Mouse (Mus musculus) midbrain, embryonic 15.5 days (tissue): ENCODE measurements at regions not wholly inside any gene's neighbourhood (a gene's known extent, or its start where the extent isn't known, plus 50 kb on each side); places are given as distances from the start of the nearest gene placed in this dataset.
"Not testable (repeated sequence)": the region's sequence is repeated elsewhere in the genome, so short reads cannot be mapped to it uniquely, and the experiment has no call there.

Source experiments
- ATAC-seq: fragments of 200-750 bp; cut with Nextera tagmentation; replicated peaks from 2 replicates; pipeline ENCODE4 v1.8.0; 2017; ENCODE audit warnings: moderate TSS enrichment
- H3K27ac ChIP-seq: fragments of 300-500 bp; sonication (generic); 2 replicates; pipeline ENCODE4 v1.5.1; 2015; ENCODE audit warnings: mild to moderate bottlenecking, inconsistent platforms
- H3K27me3 ChIP-seq: fragments of 300-500 bp; sonication (generic); replicated peaks from 2 replicates; pipeline ENCODE4 v1.6.1; 2015; ENCODE audit warnings: inconsistent platforms
- H3K36me3 ChIP-seq: fragments of 300-500 bp; sonication (generic); replicated peaks from 2 replicates; pipeline ENCODE4 v1.6.1; 2015; ENCODE audit warnings: inconsistent platforms
- H3K4me1 ChIP-seq: fragments of 300-500 bp; sonication (generic); 2 replicates; pipeline ENCODE4 v1.6.1; 2015; ENCODE audit warnings: inconsistent platforms
- H3K4me2 ChIP-seq: fragments of 300-500 bp; sonication (generic); 2 replicates; pipeline ENCODE4 v1.6.1; 2015; ENCODE audit warnings: inconsistent platforms, mild to moderate bottlenecking, moderate library complexity
- H3K4me3 ChIP-seq: fragments of 300-500 bp; sonication (generic); 2 replicates; pipeline ENCODE4 v1.5.1; 2015; ENCODE audit warnings: mild to moderate bottlenecking, inconsistent platforms
- H3K9ac ChIP-seq: fragments of 300-500 bp; sonication (generic); 2 replicates; pipeline ENCODE4 v1.6.1; 2015; ENCODE audit warnings: mild to moderate bottlenecking, inconsistent platforms
- H3K9me3 ChIP-seq: fragments of 300-500 bp; sonication (generic); 2 replicates; pipeline ENCODE4 v1.6.1; 2016; ENCODE audit warnings: inconsistent platforms
- WGBS: fragments of 180-500 bp; shearing (Covaris S2); methylation state at CpG from one replicate; pipeline ENCODE4 v1.1.7; 2015; ENCODE audit warnings: mixed read lengths; 5-methylcytosine and 5-hydroxymethylcytosine counted together

GRCm38 (mm10) chr2:107117564-107117963 lies 58.1 kb upstream of the Fshb start:
- H3K9me3 ChIP-seq, result no peaks in the 10 kb centered on the region
- no peak for ATAC-seq
- H3K9ac ChIP-seq, result no peak overlapping the region
- H3K4me3 ChIP-seq, result no peak overlapping the region
- WGBS, result 89% methylated on average over 6 of the region's 6 CpGs
- H3K4me2 ChIP-seq, result no peak overlapping the region
- no peaks in the 10 kb centered on the region for H3K4me1 ChIP-seq
- no peak overlapping the region for H3K27ac ChIP-seq
- no peaks in the 10 kb centered on the region for H3K36me3 ChIP-seq
- H3K27me3 ChIP-seq, result no peaks in the 10 kb centered on the region

GRCm38 (mm10) chr2:107118711-107119474 lies 59.4 kb upstream of the Fshb start:
- H3K27me3 ChIP-seq, result no peaks in the 10 kb centered on the region
- no peak overlapping the region for H3K4me2 ChIP-seq
- no peaks in the 10 kb centered on the region for H3K9me3 ChIP-seq
- no peaks in the 10 kb centered on the region for H3K4me1 ChIP-seq
- ATAC-seq, result no peak
- no peak overlapping the region for H3K27ac ChIP-seq
- 86% methylated on average over 9 of the region's 9 CpGs for WGBS
- H3K4me3 ChIP-seq, result no peak overlapping the region
- H3K36me3 ChIP-seq, result no peaks in the 10 kb centered on the region
- no peak overlapping the region for H3K9ac ChIP-seq

- no peak for ATAC-seq
- H3K36me3 ChIP-seq, result no peaks in the 10 kb centered on the region
- no peak overlapping the region for H3K4me3 ChIP-seq
- H3K27me3 ChIP-seq, result no peaks in the 10 kb centered on the region
- H3K9ac ChIP-seq, result no peak overlapping the region
- no peaks in the 10 kb centered on the region for H3K4me1 ChIP-seq
- no peak overlapping the region for H3K4me2 ChIP-seq
- 84% methylated on average over 1 of the region's 1 CpGs for WGBS
- no peak overlapping the region for H3K27ac ChIP-seq
- no peaks in the 10 kb centered on the region for H3K9me3 ChIP-seq
These were observed 60.2 kb upstream of the Fshb start for GRCm38 (mm10) chr2:107119697-107120096.

- ATAC-seq, result no peak
- Histone ChIP-seq H3K27ac (no peak overlapping the region), H3K27me3 (no peaks in the 10 kb centered on the region), H3K9ac (no peak overlapping the region), H3K4me2 (no peak overlapping the region), H3K36me3 (no peaks in the 10 kb centered on the region), H3K4me3 (no peak overlapping the region), H3K4me1 (no peaks in the 10 kb centered on the region), H3K9me3 (no peaks in the 10 kb centered on the region)
These were observed 73.7 kb upstream of the Fshb start for GRCm38 (mm10) chr2:107133186-107133585.

- 89% methylated on average over 2 of the region's 2 CpGs for WGBS
- ATAC-seq, result no peak
These were observed 89.9 kb upstream of the Fshb start for GRCm38 (mm10) chr2:107149317-107149716.

GRCm38 (mm10) chr2:107149851-107150250 lies 90.4 kb upstream of the Fshb start:
- Histone ChIP-seq H3K4me3 (no peak overlapping the region), H3K27me3 (no peaks in the 10 kb centered on the region), H3K9me3 (no peaks in the 10 kb centered on the region), H3K4me1 (no peaks in the 10 kb centered on the region), H3K4me2 (no peak overlapping the region), H3K27ac (no peak overlapping the region), H3K9ac (no peak overlapping the region), H3K36me3 (no peaks in the 10 kb centered on the region)
- ATAC-seq, result no peak
- 87% methylated on average over 2 of the region's 2 CpGs for WGBS

More at GRCm38 (mm10) chr2:107149317-107149716, 89.9 kb upstream of the Fshb start:
- Histone ChIP-seq H3K4me1 (no peaks in the 10 kb centered on the region), H3K27me3 (no peaks in the 10 kb centered on the region), H3K9me3 (no peaks in the 10 kb centered on the region), H3K27ac (no peak overlapping the region), H3K4me2 (no peak overlapping the region), H3K9ac (no peak overlapping the region), H3K4me3 (no peak overlapping the region), H3K36me3 (no peaks in the 10 kb centered on the region)

- H3K27me3 ChIP-seq, result no peaks in the 10 kb centered on the region
- no peak overlapping the region for H3K4me2 ChIP-seq
- no peaks in the 10 kb centered on the region for H3K4me1 ChIP-seq
- no peaks in the 10 kb centered on the region for H3K36me3 ChIP-seq
- ATAC-seq, result no peak
- H3K4me3 ChIP-seq, result no peak overlapping the region
- WGBS, result 83% methylated on average over 3 of the region's 3 CpGs
- no peak overlapping the region for H3K27ac ChIP-seq
- no peak overlapping the region for H3K9ac ChIP-seq
- H3K9me3 ChIP-seq, result no peaks in the 10 kb centered on the region
These were observed 90.9 kb upstream of the Fshb start for GRCm38 (mm10) chr2:107150373-107150772.

GRCm38 (mm10) chr2:107151878-107152277 lies 92.4 kb upstream of the Fshb start:
- H3K27me3 ChIP-seq, result no peaks in the 10 kb centered on the region
- H3K4me3 ChIP-seq, result no peak overlapping the region
- no peaks in the 10 kb centered on the region for H3K9me3 ChIP-seq
- H3K36me3 ChIP-seq, result no peaks in the 10 kb centered on the region
- no peak for ATAC-seq
- H3K4me2 ChIP-seq, result no peak overlapping the region
- H3K27ac ChIP-seq, result no peak overlapping the region
- no peaks in the 10 kb centered on the region for H3K4me1 ChIP-seq
- H3K9ac ChIP-seq, result no peak overlapping the region

GRCm38 (mm10) chr2:107158836-107159402 lies 99.5 kb upstream of the Fshb start:
- H3K27ac ChIP-seq, H3K4me2 ChIP-seq, H3K27me3 ChIP-seq, ATAC-seq, H3K36me3 ChIP-seq, H3K9ac ChIP-seq, H3K9me3 ChIP-seq, H3K4me1 ChIP-seq, H3K4me3 ChIP-seq: not testable (repeated sequence)
- 89% methylated on average over 13 of the region's 13 CpGs for WGBS

- H3K4me1 ChIP-seq, result no peaks in the 10 kb centered on the region
- no peak overlapping the region for H3K27ac ChIP-seq
- no peaks in the 10 kb centered on the region for H3K27me3 ChIP-seq
- whole genome bisulfite sequencing, result 52% methylated on average over 4 of the region's 4 CpGs
- H3K4me3 ChIP-seq, result no peak overlapping the region
- no peak overlapping the region for H3K4me2 ChIP-seq
- H3K36me3 ChIP-seq, result no peaks in the 10 kb centered on the region
- no peak for ATAC-seq
- no peak overlapping the region for H3K9ac ChIP-seq
- no peaks in the 10 kb centered on the region for H3K9me3 ChIP-seq
These were observed 114.7 kb upstream of the Kcna4 start for GRCm38 (mm10) chr2:107175721-107176120.

- no peak overlapping the region for H3K9ac ChIP-seq
- H3K36me3 ChIP-seq, result no peaks in the 10 kb centered on the region
- H3K4me3 ChIP-seq, result no peak overlapping the region
- H3K4me2 ChIP-seq, result no peak overlapping the region
- H3K9me3 ChIP-seq, result no peaks in the 10 kb centered on the region
- 91% methylated on average over 6 of the region's 6 CpGs for WGBS
- H3K27me3 ChIP-seq, result no peaks in the 10 kb centered on the region
- ATAC-seq, result no peak
- no peaks in the 10 kb centered on the region; the same call in 1 of the 2 replicates for H3K4me1 ChIP-seq
- no peak overlapping the region for H3K27ac ChIP-seq
These were observed 107.4 kb upstream of the Kcna4 start for GRCm38 (mm10) chr2:107183066-107183465.

GRCm38 (mm10) chr2:107184864-107185263 lies 105.6 kb upstream of the Kcna4 start:
- peak; percentile 66 for ATAC-seq
- 32% methylated on average over 3 of the region's 3 CpGs for WGBS
- Histone ChIP-seq H3K4me2 (no peak overlapping the region), H3K9me3 (no peaks in the 10 kb centered on the region), H3K27me3 (no peaks in the 10 kb centered on the region), H3K27ac (no peak overlapping the region), H3K9ac (no peak overlapping the region), H3K4me3 (no peak overlapping the region), H3K4me1 (no peaks in the 10 kb centered on the region; the same call in 1 of the 2 replicates), H3K36me3 (no peaks in the 10 kb centered on the region)

- H3K9me3 ChIP-seq, result no peaks in the 10 kb centered on the region
- H3K4me2 ChIP-seq, result no peak overlapping the region
- no peaks in the 10 kb centered on the region for H3K4me1 ChIP-seq
- no peak for ATAC-seq
- H3K27ac ChIP-seq, result no peak overlapping the region
- H3K36me3 ChIP-seq, result no peaks in the 10 kb centered on the region
- H3K9ac ChIP-seq, result no peak overlapping the region
- WGBS, result 89% methylated on average over 4 of the region's 4 CpGs
- no peaks in the 10 kb centered on the region for H3K27me3 ChIP-seq
- H3K4me3 ChIP-seq, result no peak overlapping the region
These were observed 88.5 kb upstream of the Kcna4 start for GRCm38 (mm10) chr2:107201856-107202473.
